Mouse (Mus musculus) hindbrain, embryonic 14.5 days (tissue): ENCODE data around the gene Stox2. TPM values are rescaled to one million over a fixed set of nuclear protein-coding genes. Genes with fewer than 3 reads are reported as not detected.

Experiments
- ATAC-seq: fragments of 200-750 bp; cut with Nextera tagmentation; 2 replicates; pipeline ENCODE4 v1.8.0; 2017; ENCODE audit warnings: moderate number of reproducible peaks, mild to moderate bottlenecking, moderate TSS enrichment, moderate library complexity; ENCODE audit not compliant: low FRiP score
- DNase-seq: peaks from one replicate; pipeline ENCODE4 v3.0.0-alpha.2; 2015; ENCODE audit warnings: low spot score
- H3K27ac ChIP-seq: fragments of 300-500 bp; sonication (generic); 2 replicates; pipeline ENCODE4 v1.5.1; 2014; ENCODE audit warnings: mild to moderate bottlenecking, moderate library complexity
- H3K27me3 ChIP-seq: fragments of 300-500 bp; sonication (generic); 2 replicates; pipeline ENCODE4 v1.6.1; 2014; ENCODE audit warnings: mild to moderate bottlenecking, low read length, mixed read lengths; ENCODE audit not compliant: control insufficient read depth, insufficient read depth
- H3K36me3 ChIP-seq: fragments of 300-500 bp; sonication (generic); replicated peaks from 2 replicates; pipeline ENCODE4 v1.6.1; 2014; ENCODE audit not compliant: control insufficient read depth, insufficient read depth
- H3K4me1 ChIP-seq: fragments of 300-500 bp; sonication (generic); replicated peaks from 2 replicates; pipeline ENCODE4 v1.6.1; 2014; ENCODE audit warnings: antibody characterized with exemption, low read length, mixed read lengths; ENCODE audit not compliant: control insufficient read depth, insufficient read depth
- H3K4me2 ChIP-seq: fragments of 300-500 bp; sonication (generic); replicated peaks from 2 replicates; pipeline ENCODE4 v1.6.1; 2014; ENCODE audit warnings: mild to moderate bottlenecking, moderate library complexity
- H3K4me3 ChIP-seq: fragments of 300-500 bp; sonication (generic); replicated peaks from 2 replicates; pipeline ENCODE4 v1.5.1; 2014; ENCODE audit warnings: mild to moderate bottlenecking, low read length
- H3K9ac ChIP-seq: fragments of 300-500 bp; sonication (generic); 2 replicates; pipeline ENCODE4 v1.6.1; 2014
- H3K9me3 ChIP-seq: fragments of 300-500 bp; sonication (generic); 2 replicates; pipeline ENCODE4 v1.6.1; 2016; ENCODE audit warnings: low read length; ENCODE audit not compliant: control insufficient read depth
- WGBS: fragments of 180-500 bp; shearing (Covaris S2); extraction: QIAGEN DNeasy Blood & Tissue Kit; methylation state at CpG from one replicate; pipeline ENCODE4 v1.1.7; 2014; 5-methylcytosine and 5-hydroxymethylcytosine counted together
- polyA plus RNA-seq: library from polyadenylated mRNA; unstranded; fragments of >200 nt; fragmentation: Nextera tagmentation; extraction: Ambion mirVana; gene quantifications from 2 replicates; pipeline ENCODE4 v1.2.1, GENCODE M21; 2014

Gene Stox2
- polyA plus RNA-seq, 1 experiment from 2014 or later: 39.9 TPM

- Histone ChIP-seq H3K27me3 (no peaks in the 10 kb centered on the region), H3K27ac (no peak overlapping the region), H3K9ac (no peak overlapping the region), H3K9me3 (no peaks in the 10 kb centered on the region), H3K4me3 (no peak overlapping the region), H3K4me1 (peaks cover 25% of the 10 kb centered on the region), H3K36me3 (peaks cover 22% of the 10 kb centered on the region), H3K4me2 (no peak overlapping the region)
- DNase-seq (no peak), ATAC-seq (no peak)
- WGBS: 55% methylated on average over 18 of the region's 18 CpGs
Observed at GRCm38 (mm10) chr8:47181032-47181698, 265.0 kb downstream of the Stox2 start.

- H3K4me3 ChIP-seq: no peak overlapping the region
- H3K27me3 ChIP-seq: no peaks in the 10 kb centered on the region
- 75% methylated on average over 5 of the region's 5 CpGs for WGBS
- no peak overlapping the region for H3K4me2 ChIP-seq
- DNase-seq (no peak), ATAC-seq (no peak)
- H3K9ac ChIP-seq: no peak overlapping the region
- no peak overlapping the region for H3K27ac ChIP-seq
- H3K9me3 ChIP-seq: no peaks in the 10 kb centered on the region
- H3K4me1 ChIP-seq: peaks cover 25% of the 10 kb centered on the region
- peaks cover 12% of the 10 kb centered on the region; the same call in 1 of the 2 replicates for H3K36me3 ChIP-seq
Observed at GRCm38 (mm10) chr8:47180181-47180580, 266.0 kb downstream of the Stox2 start.

- H3K27ac ChIP-seq: no peak overlapping the region
- H3K9me3 ChIP-seq: no peaks in the 10 kb centered on the region
- H3K4me2 ChIP-seq: no peak overlapping the region
- DNase-seq: no peak
- WGBS: 31% methylated on average over 2 of the region's 2 CpGs
- no peak overlapping the region for H3K4me3 ChIP-seq
- H3K4me1 ChIP-seq: peaks cover 25% of the 10 kb centered on the region
- H3K36me3 ChIP-seq: 0 out of 2 replicates have a peak, but pooled peaks cover under 1% of the 10 kb centered on the region
- H3K9ac ChIP-seq: no peak overlapping the region
- ATAC-seq: 0 out of 2 replicates have a peak, but pooled peaks have one; percentile 34
- H3K27me3 ChIP-seq: no peaks in the 10 kb centered on the region
Observed at GRCm38 (mm10) chr8:47178785-47179184, 267.4 kb downstream of the Stox2 start.

GRCm38 (mm10) chr8:47173823-47174222 lies 272.3 kb downstream of the Stox2 start:
- ATAC-seq: no peak

GRCm38 (mm10) chr8:47172848-47173247 lies 273.3 kb downstream of the Stox2 start:
- H3K27me3 ChIP-seq: no peaks in the 10 kb centered on the region
- no peak overlapping the region for H3K9ac ChIP-seq
- WGBS: 90% methylated on average over 10 of the region's 10 CpGs
- DNase-seq (no peak), ATAC-seq (no peak)
- H3K4me2 ChIP-seq: no peak overlapping the region
- no peaks in the 10 kb centered on the region for H3K9me3 ChIP-seq
- H3K27ac ChIP-seq: no peak overlapping the region
- H3K4me3 ChIP-seq: no peak overlapping the region
- H3K36me3 ChIP-seq: peaks cover 8% of the 10 kb centered on the region
- H3K4me1 ChIP-seq: no peaks in the 10 kb centered on the region; the same call in 1 of the 2 replicates

More at GRCm38 (mm10) chr8:47173823-47174222, 272.3 kb downstream of the Stox2 start:
- Histone ChIP-seq H3K36me3 (no peaks in the 10 kb centered on the region), H3K27ac (no peak overlapping the region), H3K27me3 (no peaks in the 10 kb centered on the region), H3K4me3 (no peak overlapping the region), H3K4me2 (no peak overlapping the region), H3K4me1 (no peaks in the 10 kb centered on the region; the same call in 1 of the 2 replicates), H3K9ac (no peak overlapping the region), H3K9me3 (no peaks in the 10 kb centered on the region)
- DNase-seq: no peak
- 82% methylated on average over 7 of the region's 7 CpGs for WGBS

- Histone ChIP-seq H3K27me3 (no peaks in the 10 kb centered on the region), H3K4me2 (no peak overlapping the region), H3K27ac (no peak overlapping the region), H3K4me1 (no peaks in the 10 kb centered on the region), H3K9ac (no peak overlapping the region), H3K36me3 (peaks cover 6% of the 10 kb centered on the region; the same call in 1 of the 2 replicates), H3K4me3 (no peak overlapping the region), H3K9me3 (no peaks in the 10 kb centered on the region)
- ATAC-seq (no peak), DNase-seq (no peak)
- WGBS: 91% methylated on average over 3 of the region's 3 CpGs
Observed at GRCm38 (mm10) chr8:47160688-47161087, 285.5 kb downstream of the Stox2 start.

GRCm38 (mm10) chr8:47154521-47154920 lies 291.6 kb downstream of the Stox2 start:
- peaks cover 17% of the 10 kb centered on the region; the same call in 1 of the 2 replicates for H3K9me3 ChIP-seq
- H3K9ac ChIP-seq: no peak overlapping the region
- H3K4me2 ChIP-seq: no peak overlapping the region
- ATAC-seq (no peak), DNase-seq (no peak)
- WGBS: 96% methylated on average over 2 of the region's 2 CpGs
- no peak overlapping the region for H3K27ac ChIP-seq
- H3K36me3 ChIP-seq: peaks cover 28% of the 10 kb centered on the region
- no peaks in the 10 kb centered on the region for H3K4me1 ChIP-seq
- H3K4me3 ChIP-seq: no peak overlapping the region
- H3K27me3 ChIP-seq: no peaks in the 10 kb centered on the region

- no peak overlapping the region for H3K4me2 ChIP-seq
- H3K27me3 ChIP-seq: no peaks in the 10 kb centered on the region
- no peaks in the 10 kb centered on the region for H3K9me3 ChIP-seq
- WGBS: 97% methylated on average over 7 of the region's 9 CpGs
- no peak overlapping the region for H3K9ac ChIP-seq
- ATAC-seq (no peak), DNase-seq (no peak)
- no peak overlapping the region for H3K27ac ChIP-seq
- no peaks in the 10 kb centered on the region for H3K4me1 ChIP-seq
- H3K36me3 ChIP-seq: no peaks in the 10 kb centered on the region
- H3K4me3 ChIP-seq: no peak overlapping the region
Observed at GRCm38 (mm10) chr8:47145258-47145657, 300.9 kb downstream of the Stox2 start.

GRCm38 (mm10) chr8:47136047-47136446 lies 310.1 kb downstream of the Stox2 start:
- Histone ChIP-seq H3K9ac (no peak overlapping the region), H3K36me3 (no peaks in the 10 kb centered on the region), H3K4me1 (no peaks in the 10 kb centered on the region; the same call in 1 of the 2 replicates), H3K4me2 (peak overlapping the region; percentile 19; the same call in 1 of the 2 replicates), H3K27me3 (no peaks in the 10 kb centered on the region), H3K4me3 (no peak overlapping the region), H3K9me3 (no peaks in the 10 kb centered on the region), H3K27ac (no peak overlapping the region)
- DNase-seq (no peak), ATAC-seq (no peak)
- 52% methylated on average over 5 of the region's 5 CpGs for WGBS
